Mouse (Mus musculus) midbrain, embryonic 10.5 days (tissue): Measurements from ENCODE around the gene Pde6h. TPM values are rescaled to one million over a fixed set of nuclear protein-coding genes. Genes with fewer than 3 reads are reported as not detected.

ENCODE experiments used
- DNase-seq: peaks from one replicate; pipeline ENCODE4 v3.0.0-alpha.2; 2017; ENCODE audit warnings: low spot score
- H3K27ac ChIP-seq: fragments of 300-500 bp; sonication (generic); replicated peaks from 2 replicates; pipeline ENCODE4 v1.5.1; 2016; ENCODE audit warnings: mild to moderate bottlenecking
- H3K27me3 ChIP-seq: fragments of 300-500 bp; sonication (generic); 2 replicates; pipeline ENCODE4 v1.6.1; 2016; ENCODE audit warnings: low read depth, mild to moderate bottlenecking; ENCODE audit not compliant: poor library complexity, severe bottlenecking
- H3K36me3 ChIP-seq: fragments of 300-500 bp; sonication (generic); 2 replicates; pipeline ENCODE4 v1.6.1; 2016; ENCODE audit warnings: mild to moderate bottlenecking, moderate library complexity
- H3K4me1 ChIP-seq: fragments of 300-500 bp; sonication (generic); 2 replicates; pipeline ENCODE4 v1.6.1; 2016
- H3K4me3 ChIP-seq: fragments of 300-500 bp; sonication (generic); 2 replicates; pipeline ENCODE4 v1.5.1; 2016; ENCODE audit warnings: mild to moderate bottlenecking, moderate library complexity
- H3K9me3 ChIP-seq: fragments of 300-500 bp; sonication (generic); replicated peaks from 2 replicates; pipeline ENCODE4 v1.6.1; 2016; ENCODE audit warnings: mild to moderate bottlenecking
- WGBS: fragments of 180-500 bp; shearing (Covaris S2); methylation state at CpG from one replicate; pipeline ENCODE4 v1.1.7; 2016; 5-methylcytosine and 5-hydroxymethylcytosine counted together
- polyA plus RNA-seq: library from polyadenylated mRNA; unstranded; fragments of >200 nt; fragmentation: Nextera tagmentation; extraction: Ambion mirVana; gene quantifications from 2 replicates; pipeline ENCODE4 v1.2.1, GENCODE M21; 2016

The Pde6h gene
- polyA plus RNA-seq, 1 experiment from 2014 or later, result not detected

DNA sequence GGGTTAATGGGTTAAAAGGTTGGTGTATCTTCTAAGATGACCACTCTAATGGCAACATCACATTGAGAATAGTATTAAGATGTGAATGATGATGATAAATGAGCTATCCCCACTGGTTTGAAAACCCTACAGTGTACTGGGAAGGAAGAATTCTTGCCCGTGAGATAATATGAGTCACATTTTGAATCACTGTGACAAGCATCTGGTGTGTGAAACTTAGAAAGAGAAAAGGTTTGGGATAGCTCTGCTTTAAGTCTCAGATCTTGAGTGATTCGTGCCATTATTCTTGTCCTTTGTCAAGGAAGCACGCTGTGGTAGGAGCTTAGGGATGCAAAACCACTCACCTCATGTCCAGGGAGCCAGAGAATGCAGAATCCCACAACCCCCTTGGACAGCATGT, 75.4 kb downstream of the Pde6h start:
- Histone ChIP-seq H3K4me3 (no peak overlapping the region), H3K27ac (no peak overlapping the region), H3K27me3 (no peaks in the 10 kb centered on the region), H3K9me3 (no peaks in the 10 kb centered on the region), H3K4me1 (no peaks in the 10 kb centered on the region; the same call in 1 of the 2 replicates), H3K36me3 (no peaks in the 10 kb centered on the region)
- 90% methylated on average over 3 of the region's 3 CpGs for WGBS
- no peak for DNase-seq

DNA sequence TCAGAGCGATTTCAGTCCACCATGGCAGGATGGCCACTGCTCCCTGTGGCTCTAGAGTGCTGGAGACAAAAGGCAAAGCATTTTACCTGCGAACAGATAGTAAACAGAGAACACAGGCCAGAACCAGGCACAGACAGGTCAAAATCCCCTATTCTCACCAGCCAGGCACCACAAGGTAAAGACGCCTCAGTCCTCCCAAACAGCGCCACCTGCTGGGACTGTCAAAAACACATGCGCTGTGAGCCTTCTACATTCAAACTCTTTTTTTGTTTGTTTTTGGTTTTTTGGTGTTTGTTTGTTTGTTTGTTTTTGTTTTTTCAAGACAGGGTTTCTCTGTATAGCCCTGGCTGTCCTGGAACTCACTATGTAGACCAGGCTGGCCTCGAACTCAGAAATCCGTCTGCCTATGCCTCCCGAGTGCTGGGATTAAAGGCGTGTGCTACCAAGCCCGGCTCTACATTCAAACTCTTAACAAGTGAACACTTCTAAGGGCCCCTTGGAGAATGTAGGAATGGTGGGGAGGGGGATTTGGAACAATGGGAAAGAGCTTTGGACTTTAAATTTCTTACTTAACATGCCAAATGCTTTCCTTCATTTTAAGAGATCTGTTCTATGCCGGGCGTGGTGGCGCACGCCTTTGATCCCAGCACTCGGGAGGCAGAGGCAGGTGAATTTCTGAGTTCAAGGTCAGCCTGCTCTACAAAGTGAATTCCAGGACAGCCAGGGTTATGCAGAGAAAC, 76.2 kb downstream of the Pde6h start:
- no peak overlapping the region for H3K4me3 ChIP-seq
- no peaks in the 10 kb centered on the region; the same call in 1 of the 2 replicates for H3K4me1 ChIP-seq
- H3K27ac ChIP-seq, result no peak overlapping the region
- H3K27me3 ChIP-seq, result no peaks in the 10 kb centered on the region
- H3K36me3 ChIP-seq, result no peaks in the 10 kb centered on the region
- DNase-seq, result no peak
- no peaks in the 10 kb centered on the region for H3K9me3 ChIP-seq
- WGBS, result 86% methylated on average over 15 of the region's 15 CpGs

- DNase-seq, result no peak
- H3K27ac ChIP-seq, result no peak overlapping the region
- no peaks in the 10 kb centered on the region for H3K36me3 ChIP-seq
- no peaks in the 10 kb centered on the region for H3K27me3 ChIP-seq
- 75% methylated on average over 10 of the region's 10 CpGs for WGBS
- H3K4me3 ChIP-seq, result no peak overlapping the region
- H3K9me3 ChIP-seq, result no peaks in the 10 kb centered on the region
- H3K4me1 ChIP-seq, result no peaks in the 10 kb centered on the region; the same call in 1 of the 2 replicates
Observed at GRCm38 (mm10) chr6:137000706-137001105, 77.1 kb downstream of the Pde6h start.

DNA sequence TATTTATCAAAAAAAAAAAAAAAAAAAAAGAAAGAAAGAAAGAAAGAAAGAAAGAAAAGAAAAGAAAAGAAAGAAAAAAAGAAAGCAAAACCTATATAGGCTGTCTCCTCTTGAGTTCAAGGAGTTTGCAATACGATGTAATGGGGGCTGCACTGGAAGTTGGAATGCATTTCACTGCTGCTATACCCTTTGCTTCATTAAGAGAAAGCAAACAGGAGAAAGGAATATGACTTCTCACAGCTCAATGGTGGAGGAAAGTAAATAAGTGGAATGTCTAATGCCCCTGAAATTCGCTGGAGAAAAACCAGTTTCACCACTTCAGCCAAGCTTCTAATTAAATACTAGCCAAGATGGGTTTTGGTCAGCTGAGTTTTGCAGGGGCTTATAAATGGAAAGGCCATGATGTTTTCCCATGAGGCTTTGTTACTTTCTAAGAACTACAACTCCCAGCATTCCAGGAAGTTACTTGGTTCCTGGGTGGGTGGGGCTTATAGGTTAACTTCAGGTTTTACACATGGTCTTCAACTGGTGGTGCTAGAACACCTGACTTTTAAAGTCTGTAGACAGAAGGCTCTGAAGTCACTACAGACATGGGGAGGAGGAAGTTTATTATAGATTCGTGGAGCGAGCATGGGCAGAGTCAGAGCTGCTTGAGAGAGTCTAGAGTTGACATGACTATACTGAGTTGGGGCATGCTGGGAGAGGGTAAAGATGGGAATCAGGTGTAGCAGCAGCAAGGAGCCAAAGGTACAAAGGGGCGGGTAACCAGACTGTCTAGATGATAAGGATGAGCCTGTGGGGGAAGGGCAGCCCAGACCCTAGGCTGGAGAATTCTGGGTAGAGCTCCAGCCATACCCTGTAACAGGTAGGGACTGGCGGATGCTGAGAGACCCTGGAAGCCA, 77.9 kb downstream of the Pde6h start:
- H3K4me1 ChIP-seq, result no peaks in the 10 kb centered on the region; the same call in 1 of the 2 replicates
- WGBS, result 79% methylated on average over 6 of the region's 6 CpGs
- no peaks in the 10 kb centered on the region for H3K27me3 ChIP-seq
- no peak overlapping the region for H3K27ac ChIP-seq
- H3K36me3 ChIP-seq, result no peaks in the 10 kb centered on the region
- no peak overlapping the region for H3K4me3 ChIP-seq
- no peaks in the 10 kb centered on the region for H3K9me3 ChIP-seq
- DNase-seq, result no peak

DNA sequence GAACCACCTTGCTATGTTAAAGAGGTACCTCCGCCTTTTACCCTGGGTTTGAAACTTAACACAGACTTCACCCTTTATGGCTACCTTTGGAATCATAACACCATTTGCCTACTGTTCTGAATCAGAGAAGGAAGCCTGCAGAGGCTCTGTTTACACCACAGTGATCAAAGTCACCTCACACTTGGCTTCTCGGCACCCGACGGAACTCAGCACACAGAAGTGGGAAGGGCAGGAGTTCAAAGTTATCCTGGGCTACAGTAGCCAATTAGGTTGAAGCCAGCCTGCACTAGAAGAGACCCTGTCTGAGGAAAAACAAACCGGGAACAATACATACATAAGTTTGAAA, 78.5 kb downstream of the Pde6h start:
- Histone ChIP-seq H3K4me3 (no peak overlapping the region), H3K9me3 (no peaks in the 10 kb centered on the region), H3K4me1 (no peaks in the 10 kb centered on the region; the same call in 1 of the 2 replicates), H3K27ac (no peak overlapping the region), H3K36me3 (no peaks in the 10 kb centered on the region), H3K27me3 (no peaks in the 10 kb centered on the region)
- WGBS, result 92% methylated on average over 5 of the region's 5 CpGs
- DNase-seq, result no peak

- Histone ChIP-seq H3K27ac (no peak overlapping the region), H3K9me3 (no peaks in the 10 kb centered on the region)
- 92% methylated on average over 4 of the region's 4 CpGs for WGBS
Observed at GRCm38 (mm10) chr6:137004359-137004758, 80.7 kb downstream of the Pde6h start.

GRCm38 (mm10) chr6:137011187-137011586, 87.6 kb downstream of the Pde6h start:
- Histone ChIP-seq H3K4me1 (no peaks in the 10 kb centered on the region), H3K4me3 (no peak overlapping the region)
- no peak for DNase-seq

More at GRCm38 (mm10) chr6:137004359-137004758, 80.7 kb downstream of the Pde6h start:
- H3K36me3 ChIP-seq, result no peaks in the 10 kb centered on the region
- DNase-seq, result no peak
- H3K27me3 ChIP-seq, result no peaks in the 10 kb centered on the region
- no peaks in the 10 kb centered on the region; the same call in 1 of the 2 replicates for H3K4me1 ChIP-seq
- H3K4me3 ChIP-seq, result no peak overlapping the region

DNA sequence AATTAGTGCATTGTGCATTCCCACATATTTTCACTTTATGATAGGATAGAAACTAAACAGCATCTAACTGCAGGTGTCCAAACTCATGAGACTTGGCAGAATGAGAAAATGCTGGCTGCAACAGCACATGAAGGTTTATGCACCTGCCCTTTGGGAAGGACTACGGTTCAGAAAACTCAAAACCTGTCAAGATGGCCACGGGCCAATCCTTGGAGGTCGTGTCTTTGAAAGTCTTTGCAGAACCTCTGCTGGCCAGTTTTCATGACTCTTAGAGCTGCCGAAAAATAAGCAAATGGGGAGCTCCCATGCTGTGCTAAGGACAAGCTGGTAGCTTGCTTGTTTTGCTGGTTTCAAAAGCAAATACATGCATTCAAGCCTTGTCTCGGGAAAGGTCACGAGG, 90.7 kb downstream of the Pde6h start:
- no peak overlapping the region for H3K4me3 ChIP-seq
- no peaks in the 10 kb centered on the region for H3K27me3 ChIP-seq
- H3K27ac ChIP-seq, result no peak overlapping the region
- no peak for DNase-seq
- no peaks in the 10 kb centered on the region for H3K36me3 ChIP-seq
- no peaks in the 10 kb centered on the region for H3K9me3 ChIP-seq
- 74% methylated on average over 6 of the region's 6 CpGs for WGBS
- H3K4me1 ChIP-seq, result no peaks in the 10 kb centered on the region

More at GRCm38 (mm10) chr6:137011187-137011586, 87.6 kb downstream of the Pde6h start:
- no peak overlapping the region for H3K27ac ChIP-seq
- H3K9me3 ChIP-seq, result no peaks in the 10 kb centered on the region
- 91% methylated on average over 5 of the region's 5 CpGs for WGBS
- H3K36me3 ChIP-seq, result no peaks in the 10 kb centered on the region
- no peaks in the 10 kb centered on the region for H3K27me3 ChIP-seq

- WGBS, result 96% methylated on average over 7 of the region's 7 CpGs
- H3K27ac ChIP-seq, result no peak overlapping the region
- H3K4me1 ChIP-seq, result no peaks in the 10 kb centered on the region
- H3K4me3 ChIP-seq, result no peak overlapping the region
- H3K9me3 ChIP-seq, result no peaks in the 10 kb centered on the region
- H3K27me3 ChIP-seq, result no peaks in the 10 kb centered on the region
- H3K36me3 ChIP-seq, result no peaks in the 10 kb centered on the region
- no peak for DNase-seq
Observed at GRCm38 (mm10) chr6:137017216-137017973, 93.8 kb downstream of the Pde6h start.

Other genes starting within 250 kb of the Pde6h start
- 0.10 TPM in 1 of 2 replicates, not detected in the other for gene Gucy2c, start 142.1 kb upstream of the Pde6h start, polyA plus RNA-seq
- 0.52 and 0.53 TPM in 2 replicates for gene Hist4h4, start 119.4 kb upstream of the Pde6h start, polyA plus RNA-seq
- 97.4 and 102 TPM in 2 replicates for gene H2afj, start 115.6 kb upstream of the Pde6h start, polyA plus RNA-seq
- gene BC049715, start 96.2 kb upstream of the Pde6h start, polyA plus RNA-seq, result 1.4 and 3.5 TPM in 2 replicates
- gene Wbp11, start 95.6 kb upstream of the Pde6h start, polyA plus RNA-seq, result 156 and 160 TPM in 2 replicates
- gene Smco3, start 88.4 kb upstream of the Pde6h start, polyA plus RNA-seq, result 0.24 TPM in 1 of 2 replicates, not detected in the other
- gene Art4, start 66.1 kb upstream of the Pde6h start, polyA plus RNA-seq, result 1.3 and 1.4 TPM in 2 replicates
- 1.1 and 1.5 TPM in 2 replicates for gene Mgp, start 48.0 kb upstream of the Pde6h start, polyA plus RNA-seq
- not detected in 2 replicates for gene Erp27, start 1.7 kb upstream of the Pde6h start, polyA plus RNA-seq
- gene Arhgdib, start 18.1 kb downstream of the Pde6h start, polyA plus RNA-seq, result 25.0 and 26.0 TPM in 2 replicates
- gene Rerg, start 246.7 kb downstream of the Pde6h start, polyA plus RNA-seq, result 0.39 and 0.83 TPM in 2 replicates